27 mouse cellular contexts compared by ENCODE assay signal in the genomic region with DNA sequence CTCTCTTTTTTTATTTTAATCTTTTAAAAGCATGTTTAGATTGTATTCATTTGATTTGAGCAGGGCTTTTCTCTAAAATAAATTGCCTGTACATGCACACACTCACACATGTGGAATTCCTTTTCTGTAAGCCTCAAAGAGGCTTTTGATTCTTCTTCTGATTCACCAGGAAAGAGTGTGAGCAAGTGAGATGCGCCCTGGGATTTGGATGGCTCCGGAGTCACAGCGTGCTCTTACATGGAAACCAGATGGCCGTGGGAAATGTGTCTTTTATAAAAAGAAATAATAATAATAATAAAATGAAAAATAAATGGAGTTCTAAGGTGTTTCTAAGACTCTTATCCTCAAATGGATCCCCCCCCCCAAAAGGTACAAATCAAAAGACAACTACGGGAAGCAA.
"Had no signal": no experiment of that assay in that cellular context is flagged by ENCODE, and none has a peak within 500 bp of the region (broad histone marks: within the 10 kb centered on the region; RNA-seq: fewer than 3 reads in every experiment).

No protein-coding gene starts in this region.

- H3K4me3 ChIP-seq: gastrocnemius, adult 2 months; heart, adult 2 months; heart, embryonic 13.5 days; heart, embryonic 15.5 days; hindbrain, embryonic 10.5 days; hindbrain, embryonic 12.5 days; kidney, embryonic 15.5 days; limb, embryonic 13.5 days; limb, embryonic 15.5 days; liver, embryonic 12.5 days had no signal

- H3K27ac ChIP-seq: gastrocnemius, adult 2 months; heart, adult 2 months; heart, embryonic 13.5 days; heart, embryonic 15.5 days; hindbrain, embryonic 10.5 days; hindbrain, embryonic 12.5 days; hindbrain, embryonic 14.5 days; hindbrain, postnatal 0 days; kidney, embryonic 15.5 days; kidney, postnatal 0 days; limb, embryonic 13.5 days; limb, embryonic 15.5 days; liver, embryonic 12.5 days had no signal

- H3K36me3 ChIP-seq: heart, embryonic 13.5 days; heart, embryonic 15.5 days; hindbrain, embryonic 10.5 days; hindbrain, embryonic 12.5 days; kidney, embryonic 15.5 days; limb, embryonic 13.5 days; limb, embryonic 15.5 days; liver, embryonic 12.5 days had no signal

- H3K9me3 ChIP-seq: heart, embryonic 13.5 days; heart, embryonic 15.5 days; hindbrain, embryonic 10.5 days; hindbrain, embryonic 12.5 days; kidney, embryonic 15.5 days; limb, embryonic 13.5 days; limb, embryonic 15.5 days; liver, embryonic 12.5 days had no signal

- H3K4me2 ChIP-seq: heart, embryonic 11.5 days; heart, embryonic 13.5 days; heart, embryonic 15.5 days; hindbrain, embryonic 12.5 days; hindbrain, embryonic 14.5 days; kidney, embryonic 15.5 days; limb, embryonic 13.5 days; limb, embryonic 15.5 days; liver, embryonic 12.5 days had no signal

- H3K9ac ChIP-seq: heart, embryonic 13.5 days; heart, embryonic 15.5 days; hindbrain, embryonic 12.5 days; hindbrain, embryonic 14.5 days; kidney, embryonic 15.5 days; limb, embryonic 13.5 days; limb, embryonic 15.5 days; liver, embryonic 12.5 days had no signal

- H3K4me1 ChIP-seq: heart, embryonic 15.5 days; hindbrain, embryonic 10.5 days; hindbrain, embryonic 12.5 days; kidney, embryonic 15.5 days; limb, embryonic 15.5 days; liver, embryonic 12.5 days had no signal

- DNase-seq: gastrocnemius, adult 2 months; gastrocnemius, postnatal 10 days; gastrocnemius, postnatal 25 days; heart, adult 2 months; heart, postnatal 14 days; heart, postnatal 4 days; kidney, adult 11 months; kidney, adult 2 months; kidney, adult 9 months; kidney, postnatal 14 days; kidney, postnatal 36 days; layer of hippocampus, adult 9-11 months; layer of hippocampus, postnatal 36 days; left cerebral cortex, postnatal 4 days had no signal

- H3K27me3 ChIP-seq: heart, embryonic 13.5 days; heart, embryonic 15.5 days; hindbrain, embryonic 12.5 days; kidney, embryonic 15.5 days; limb, embryonic 13.5 days; limb, embryonic 15.5 days; liver, embryonic 12.5 days had no signal

- ATAC-seq: hindbrain, postnatal 0 days; intestine, embryonic 16.5 days; liver, embryonic 12.5 days had no signal
